Mouse (Mus musculus) heart, adult 11 months (tissue): ENCODE measurements around the gene Sez6.

Experiments used
- DNase-seq: peaks from one replicate; pipeline ENCODE4 v3.0.0; 2022

Sez6 gene

DNA sequence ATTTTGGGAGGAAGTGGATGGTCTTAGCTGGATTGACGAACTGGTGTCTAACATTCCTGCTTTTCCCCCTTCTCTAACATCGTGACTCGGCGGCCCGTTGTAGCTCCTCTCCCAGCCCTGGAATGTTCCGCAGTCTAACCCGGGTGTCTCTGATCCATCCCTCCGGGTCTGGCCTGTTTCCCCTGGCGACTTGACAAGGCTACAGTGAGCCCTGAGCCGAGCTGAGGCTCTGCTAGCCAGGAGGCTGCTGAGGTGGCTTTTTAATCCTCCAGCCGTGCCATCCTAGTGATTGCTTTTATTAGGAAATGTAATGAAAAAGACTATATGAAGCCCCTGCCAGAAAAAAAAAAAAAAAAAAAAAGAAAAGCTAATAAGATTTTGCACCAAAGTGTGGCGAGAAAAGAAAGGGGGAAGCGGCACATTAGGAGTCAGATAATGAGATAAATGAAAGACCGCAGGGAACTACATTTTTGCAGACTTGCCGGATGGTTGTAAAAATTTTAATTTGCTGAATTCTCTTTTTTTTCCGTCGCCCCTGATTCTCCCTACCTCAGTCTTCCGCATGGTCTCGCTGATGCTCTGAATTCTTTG lies 24.4 kb upstream of the Sez6 start:
- DNase-seq, result no peak

GRCm38 (mm10) chr11:77906747-77907174 lies 23.8 kb upstream of the Sez6 start:
- DNase-seq, result no peak

DNA sequence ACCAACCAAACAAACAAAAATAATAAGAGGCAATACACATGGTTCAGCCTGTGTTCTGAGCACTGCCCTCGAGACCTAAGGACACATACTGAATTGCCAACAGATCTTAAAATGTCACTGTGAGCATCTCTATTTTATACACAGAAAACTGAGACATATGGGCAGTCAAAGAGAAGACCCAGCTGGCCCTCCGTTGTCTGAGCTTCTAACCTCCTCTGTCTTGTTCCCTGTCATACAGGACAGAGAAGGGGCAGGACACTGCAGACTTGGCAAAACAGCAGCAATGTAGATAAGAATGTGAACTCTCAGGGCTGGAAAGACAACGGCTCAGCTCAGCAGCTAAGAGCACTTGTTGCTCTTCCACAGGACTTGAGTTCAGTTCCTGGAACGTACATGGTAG lies 22.1 kb upstream of the Sez6 start:
- DNase-seq, result no peak

GRCm38 (mm10) chr11:77909376-77909775 lies 21.2 kb upstream of the Sez6 start:
- DNase-seq, result no peak

GRCm38 (mm10) chr11:77909776-77910175 lies 20.8 kb upstream of the Sez6 start:
- no peak for DNase-seq

DNA sequence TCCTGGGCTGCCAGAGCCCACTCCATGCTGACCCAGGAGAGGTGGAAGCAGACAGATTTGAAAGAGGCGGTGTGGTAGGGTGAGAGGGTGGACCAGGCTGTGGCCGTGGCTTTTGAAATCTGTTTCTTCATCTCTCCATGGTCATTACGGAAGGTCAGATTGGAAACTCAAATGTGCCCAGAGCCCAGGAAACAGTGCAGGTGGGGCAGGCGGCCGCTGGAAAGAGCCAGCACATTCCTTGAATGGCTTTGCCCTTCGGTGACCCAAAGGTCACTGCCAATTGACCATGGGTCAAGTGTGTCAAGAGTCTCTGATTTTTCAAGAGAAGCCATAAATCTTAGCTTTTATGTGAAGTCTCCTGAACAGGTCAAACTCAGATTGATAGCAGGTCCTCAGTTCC lies 17.1 kb upstream of the Sez6 start:
- no peak for DNase-seq

DNA sequence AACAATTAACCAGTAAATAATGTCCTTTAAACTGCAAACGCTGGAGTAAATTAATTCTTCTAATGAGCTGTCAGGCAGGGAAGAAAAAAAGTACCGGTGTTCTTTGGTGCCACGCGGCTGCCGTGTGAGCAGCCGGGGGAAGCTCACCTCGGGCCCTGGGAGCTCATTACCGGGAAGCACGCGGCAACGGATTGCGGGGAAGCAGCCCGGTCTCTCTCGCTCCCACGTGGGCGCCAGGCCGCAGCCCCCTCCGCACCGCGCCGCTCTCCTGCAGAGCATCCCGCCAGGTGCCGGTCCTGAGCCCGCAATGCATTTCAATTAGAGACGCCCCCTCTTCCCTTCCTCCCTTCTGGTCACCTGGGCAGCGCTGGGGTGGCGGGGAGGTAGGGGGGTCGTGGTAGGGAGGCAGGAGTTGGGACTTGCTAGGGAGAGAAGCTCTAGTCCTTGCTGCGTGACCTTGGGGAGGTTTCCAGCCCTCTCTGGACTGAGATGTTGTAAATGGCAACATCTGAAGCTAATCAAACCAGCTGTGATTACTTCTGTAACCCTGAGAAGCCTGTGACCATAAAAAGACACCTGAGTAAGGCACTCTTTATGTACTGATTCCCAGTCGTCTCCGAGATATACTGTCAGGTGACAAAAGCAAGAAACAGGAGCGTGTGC lies 15.9 kb upstream of the Sez6 start:
- no peak for DNase-seq

DNA sequence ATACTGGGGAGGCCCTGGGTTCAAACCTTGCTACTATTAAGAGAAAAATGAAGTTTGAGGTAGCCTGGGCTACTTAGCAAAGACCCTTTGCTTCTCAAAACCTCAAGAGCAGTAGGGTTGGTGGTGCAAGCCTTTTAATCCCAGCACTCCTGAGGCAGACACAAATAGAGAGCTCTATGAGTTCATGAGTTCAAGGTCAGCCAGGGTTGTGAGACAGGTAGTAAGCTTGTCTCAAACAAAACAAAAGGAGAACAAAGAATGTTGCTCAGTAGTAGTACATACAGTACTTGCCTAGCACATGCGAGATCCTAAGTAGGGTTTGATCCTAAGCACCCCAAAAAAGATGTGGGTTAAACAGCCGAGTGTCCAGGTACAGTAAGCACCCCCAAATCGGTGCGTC lies 13.9 kb upstream of the Sez6 start:
- DNase-seq, result no peak

- no peak for DNase-seq
Observed at GRCm38 (mm10) chr11:77917166-77917565, 13.4 kb upstream of the Sez6 start.

- no peak for DNase-seq
Observed at GRCm38 (mm10) chr11:77923285-77923684, 7.3 kb upstream of the Sez6 start.

- no peak for DNase-seq
Observed at GRCm38 (mm10) chr11:77925836-77926657, 4.6 kb upstream of the Sez6 start.

DNA sequence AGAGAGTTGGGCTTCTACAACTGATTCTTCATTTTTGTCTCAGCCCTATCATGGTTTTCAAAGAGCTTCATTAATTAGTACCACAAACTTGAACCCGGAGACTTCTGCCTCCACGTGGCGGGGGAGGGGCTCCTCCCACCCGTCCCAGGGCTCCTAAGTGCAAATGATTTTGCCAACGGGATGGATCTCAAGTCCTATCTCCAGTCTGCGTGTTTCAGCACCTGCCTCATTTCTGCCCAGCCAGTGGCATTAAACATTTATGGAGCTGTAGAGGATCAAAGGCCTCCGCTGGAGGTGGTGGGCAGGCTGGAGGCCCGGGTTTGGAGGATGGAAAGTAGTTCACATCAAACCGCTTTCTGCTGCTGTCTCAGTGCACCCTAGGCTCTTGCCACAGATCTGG lies 3.9 kb upstream of the Sez6 start:
- DNase-seq, result no peak

- DNase-seq, result no peak
Observed at GRCm38 (mm10) chr11:77927837-77928236, 2.8 kb upstream of the Sez6 start.

DNA sequence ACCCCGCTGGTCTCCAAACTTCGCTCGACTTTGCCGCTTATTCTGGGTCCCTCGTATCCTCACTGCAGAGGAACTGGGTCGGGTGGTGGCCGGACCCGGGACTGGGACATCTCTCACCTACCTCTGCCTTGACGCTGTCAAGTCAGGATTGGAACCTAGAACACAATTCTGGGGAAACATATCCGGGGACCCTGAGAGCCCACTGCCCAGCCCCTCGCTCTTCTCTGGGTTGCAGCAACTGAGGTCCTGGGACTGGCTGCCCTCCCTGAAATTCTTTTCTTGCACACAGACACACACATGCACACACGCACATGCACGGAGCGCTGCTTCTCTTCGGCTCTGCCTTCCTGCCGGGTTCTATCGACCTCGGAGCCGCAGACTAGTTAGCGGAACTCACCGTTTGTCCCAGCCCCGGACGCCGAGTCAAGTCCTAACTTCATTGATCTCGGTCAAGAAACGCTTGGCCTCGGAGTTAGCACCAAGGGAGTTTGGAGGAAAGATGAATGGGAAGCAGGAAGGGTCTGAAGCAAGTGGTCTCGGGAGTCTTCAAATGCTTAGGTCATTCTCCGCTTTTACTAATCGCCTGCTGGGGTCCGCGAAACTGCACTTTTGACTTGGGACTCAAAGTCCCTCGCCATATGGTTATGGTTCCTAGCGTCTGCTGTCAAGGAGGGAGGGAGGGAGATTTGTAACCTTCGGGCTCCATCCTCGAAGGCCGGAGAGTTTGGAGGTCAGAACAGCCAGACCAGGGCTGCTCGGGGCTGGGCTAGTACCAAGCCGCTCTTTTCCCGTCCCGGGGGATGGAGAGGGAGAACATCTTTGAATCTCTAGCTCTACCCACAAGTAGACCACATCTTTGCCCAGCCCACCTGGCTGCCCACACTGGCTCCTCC lies 1.2 kb downstream of the Sez6 start:
- no peak for DNase-seq

DNA sequence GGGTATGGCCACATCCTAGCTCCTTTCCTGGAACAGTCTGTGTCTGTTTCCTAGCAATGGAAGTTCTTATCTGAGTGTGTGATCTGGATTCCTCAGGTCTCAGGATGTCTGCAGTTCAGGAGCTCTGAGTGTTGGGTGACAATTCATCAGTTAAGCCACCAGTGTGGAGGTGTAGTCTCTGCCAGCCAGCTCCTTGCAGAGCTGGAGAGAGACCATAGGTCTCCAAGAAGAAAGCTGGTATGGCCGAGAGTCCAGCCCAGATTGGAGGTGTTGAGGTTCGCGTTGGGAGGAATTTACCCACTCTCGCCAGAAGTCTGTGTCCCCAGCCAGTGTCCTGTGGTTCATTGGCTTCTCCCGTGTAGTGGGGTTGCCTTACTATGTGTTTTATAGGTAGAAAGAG lies 2.0 kb downstream of the Sez6 start:
- DNase-seq, result no peak

DNA sequence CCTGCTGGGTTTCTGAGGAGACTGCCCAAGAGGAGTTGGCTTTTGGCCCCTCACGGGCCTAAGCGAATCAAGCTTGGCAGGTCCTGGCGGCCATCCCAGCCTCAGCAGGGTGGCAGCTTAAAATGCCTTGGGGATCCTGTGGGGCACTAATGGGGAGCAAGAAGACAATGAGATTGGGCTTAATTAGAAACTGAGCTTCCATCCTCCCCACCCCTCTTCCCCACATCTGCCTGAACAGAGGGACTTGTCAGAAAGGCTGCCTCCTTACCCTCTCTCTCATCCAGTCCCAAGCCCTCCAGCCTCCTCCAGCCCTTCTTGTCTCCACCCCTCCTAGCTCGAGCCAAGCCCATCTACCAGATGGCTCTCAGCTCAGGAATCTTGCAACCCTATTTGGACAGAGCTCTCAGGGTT lies 3.5 kb downstream of the Sez6 start:
- DNase-seq, result no peak

DNA sequence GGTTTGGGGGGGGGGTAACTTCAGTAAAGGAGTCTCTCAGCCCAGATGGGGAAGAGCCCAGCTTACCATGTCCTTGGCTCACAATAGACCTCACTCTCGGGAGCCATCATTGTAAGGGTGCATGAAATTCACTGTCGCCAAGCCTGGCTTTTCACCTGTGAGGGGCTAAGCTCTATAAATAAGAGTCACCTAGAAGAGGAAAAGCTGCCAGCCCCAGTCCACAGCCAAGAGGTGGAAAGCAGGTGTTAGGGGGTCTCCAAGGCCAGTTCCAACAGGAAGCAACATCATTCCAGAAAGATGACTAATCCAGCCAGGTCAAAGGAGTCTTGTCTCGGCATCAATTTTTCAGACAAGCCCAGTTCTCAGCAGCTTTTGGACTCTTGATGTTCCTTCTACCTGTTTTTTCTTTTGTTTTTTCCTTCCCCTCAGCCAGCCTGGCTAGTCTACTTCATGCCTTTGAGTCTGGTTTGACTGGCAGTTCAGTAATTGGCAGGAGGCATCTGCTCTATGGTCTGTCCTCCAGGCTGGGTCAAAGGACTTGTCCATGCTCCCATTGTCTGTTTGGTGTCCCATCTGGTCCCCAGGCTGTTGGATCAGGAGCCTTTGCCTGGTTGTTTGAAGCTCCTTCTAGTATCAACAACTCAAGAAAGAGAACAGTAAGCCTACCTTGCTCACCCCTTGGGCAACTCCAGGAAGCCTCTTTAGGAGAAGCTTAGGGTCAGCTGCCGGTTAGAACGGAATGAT lies 4.1 kb downstream of the Sez6 start:
- DNase-seq, result no peak

DNA sequence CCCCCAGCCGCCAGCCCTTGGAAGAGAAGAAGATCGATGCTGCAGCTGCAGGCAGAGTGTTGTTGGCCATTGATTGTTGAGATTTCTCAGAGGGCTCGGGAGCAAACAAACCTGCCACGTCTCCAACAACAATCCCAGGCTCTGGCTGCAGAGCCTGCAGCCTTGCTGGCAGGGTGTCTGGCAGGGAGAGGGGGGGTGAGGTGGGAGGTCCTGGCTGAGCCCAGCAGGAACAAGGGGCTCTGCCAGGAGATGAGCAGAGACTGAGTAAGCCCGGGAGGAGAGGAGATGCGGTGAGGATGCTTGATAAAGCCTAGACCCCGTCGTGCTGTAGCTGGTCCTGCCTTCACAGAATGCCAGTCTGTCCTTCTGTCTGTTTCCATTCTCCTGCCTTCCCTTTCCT lies 6.2 kb downstream of the Sez6 start:
- DNase-seq, result no peak

DNA sequence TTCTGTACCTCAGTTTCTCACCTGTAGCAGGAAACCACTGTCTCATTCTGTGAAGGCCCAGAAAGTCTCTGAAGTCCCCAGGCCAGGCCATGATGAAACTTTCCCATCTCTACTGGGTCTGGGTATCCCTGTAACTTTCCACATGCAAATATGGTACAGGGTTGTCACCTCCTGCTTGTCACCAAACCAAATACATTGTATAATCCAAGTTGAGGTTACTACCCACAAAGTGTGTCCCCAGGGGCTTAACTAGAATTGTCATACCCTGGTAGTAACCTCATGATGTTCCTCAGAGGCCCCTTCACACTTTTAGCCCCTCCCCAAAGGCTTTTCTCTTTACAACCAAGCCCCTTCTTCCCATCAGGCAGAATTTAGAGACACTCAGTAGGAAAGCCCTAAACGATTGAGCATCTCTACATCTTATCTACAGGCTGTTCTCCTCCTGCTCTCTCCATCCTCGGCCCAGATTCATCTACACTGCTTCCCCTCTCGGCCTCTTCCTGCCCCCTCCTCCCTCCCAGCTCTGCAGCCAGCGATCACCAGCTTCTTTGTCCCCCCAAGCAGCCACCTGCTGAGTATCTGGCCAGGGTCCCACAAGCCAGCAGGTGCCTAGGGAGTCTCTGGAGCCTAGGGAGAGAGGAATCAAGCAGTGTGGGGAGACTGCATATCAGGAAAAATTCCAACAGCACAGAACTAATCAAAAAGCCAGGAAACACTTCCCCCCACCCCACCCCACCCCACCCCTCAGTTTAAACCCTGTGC lies 7.2 kb downstream of the Sez6 start:
- DNase-seq, result no peak

GRCm38 (mm10) chr11:77942230-77942629 lies 11.6 kb downstream of the Sez6 start:
- no peak for DNase-seq

- no peak for DNase-seq
Observed at GRCm38 (mm10) chr11:77947860-77948259, 17.3 kb downstream of the Sez6 start.
